Mouse (Mus musculus): Measurements from ENCODE around the gene Lpcat2. TPM values are rescaled to one million over a fixed set of nuclear protein-coding genes. Genes with fewer than 3 reads are reported as not detected.

The Lpcat2 gene
- polyA plus RNA-seq, 2 experiments: 10.6 to 14.7 TPM

DNA sequence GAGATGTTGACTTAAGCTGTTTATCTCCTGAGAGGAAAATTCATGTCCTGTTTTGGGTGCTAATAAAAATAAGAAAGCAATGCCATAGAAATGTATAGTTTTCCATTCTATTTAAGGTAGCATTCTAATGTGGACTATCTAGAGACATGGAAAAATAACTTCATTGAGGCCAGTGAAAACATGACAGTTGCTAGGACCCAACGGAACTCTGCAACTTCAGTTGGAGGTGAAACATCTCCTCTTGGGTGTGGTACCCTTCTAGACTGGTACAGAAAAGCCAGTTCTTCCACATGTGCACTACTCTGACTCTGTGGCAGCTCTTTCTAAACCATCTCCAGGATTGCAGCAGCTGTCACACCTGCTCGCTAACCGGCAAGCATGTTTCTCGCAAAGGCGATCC lies 46.0 kb downstream of the Lpcat2 start, which contains the start of gene Capns2:
Gene Capns2, plus strand, starts transcription at position 301 of the 400 bp plus-strand sequence.
- Histone ChIP-seq H3K4me2 (replicated peaks; ENCODE audit: low read depth, low read length, severe bottlenecking) (no peak within 1 kb of the TSS), H3K36me3 (ENCODE audit: control insufficient read depth, insufficient read depth, low read length) (no peaks in the 10 kb centered on the region), H3K9ac (ENCODE audit: low read depth, low read length, severe bottlenecking) (no peak within 1 kb of the TSS), H3K4me1 (ENCODE audit: control insufficient read depth, insufficient read depth, low read length) (no peaks in the 10 kb centered on the region), H3K9me3 (ENCODE audit: control insufficient read depth, low read length) (no peaks in the 10 kb centered on the region), H3K27me3 (ENCODE audit: control insufficient read depth, insufficient read depth, low read length) (no peaks in the 10 kb centered on the region), H3K27ac (replicated peaks; ENCODE audit: low read depth, low read length) (no peak within 1 kb of the TSS), H3K4me3 (replicated peaks; ENCODE audit: low read length) (no peak within 1 kb of the TSS)
- TF ChIP-seq POLR2A (IDR thresholded peaks at IDR 0.05; ENCODE audit: borderline replicate concordance, extremely low read depth, insufficient read depth, insufficient read length): no peak
- WGBS: 89% methylated on average over 5 of the region's 5 CpGs
- no peak for ATAC-seq (ENCODE audit: low FRiP score, low read depth)
- DNase-seq (ENCODE audit: low spot score): no peak

DNA sequence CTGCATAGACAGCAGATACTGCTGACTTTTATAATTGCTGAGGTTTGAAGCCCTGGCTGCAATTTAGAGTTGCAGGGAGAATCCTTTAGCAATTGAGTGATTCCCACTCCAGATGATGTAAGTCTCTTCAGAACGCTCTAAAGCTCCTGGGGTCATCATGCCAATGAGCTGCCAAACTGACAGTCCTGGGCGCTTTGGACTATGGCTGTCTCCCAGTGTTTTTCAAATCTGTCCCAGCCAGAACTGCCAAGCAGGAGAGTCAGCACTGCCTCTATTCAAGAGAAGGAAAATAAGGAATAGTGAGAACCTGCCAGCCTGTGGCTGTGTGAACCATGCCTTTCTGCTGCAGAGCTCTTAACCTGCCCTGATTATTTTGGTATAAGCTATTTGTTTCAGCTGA lies 47.8 kb downstream of the Lpcat2 start:
- 76% methylated on average over 2 of the region's 2 CpGs for WGBS
- H3K4me2 ChIP-seq (replicated peaks; ENCODE audit: low read depth, low read length, severe bottlenecking): no peak overlapping the region
- H3K4me1 ChIP-seq (ENCODE audit: control insufficient read depth, insufficient read depth, low read length): no peaks in the 10 kb centered on the region
- TF ChIP-seq POLR2A (IDR thresholded peaks at IDR 0.05; ENCODE audit: borderline replicate concordance, extremely low read depth, insufficient read depth, insufficient read length): no peak
- no peaks in the 10 kb centered on the region for H3K36me3 ChIP-seq (ENCODE audit: control insufficient read depth, insufficient read depth, low read length)
- H3K4me3 ChIP-seq (replicated peaks; ENCODE audit: low read length): no peak overlapping the region
- no peaks in the 10 kb centered on the region for H3K9me3 ChIP-seq (ENCODE audit: control insufficient read depth, low read length)
- no peaks in the 10 kb centered on the region for H3K27me3 ChIP-seq (ENCODE audit: control insufficient read depth, insufficient read depth, low read length)
- DNase-seq (ENCODE audit: low spot score): no peak
- H3K27ac ChIP-seq (replicated peaks; ENCODE audit: low read depth, low read length): no peak overlapping the region
- ATAC-seq (ENCODE audit: low FRiP score, low read depth): no peak
- H3K9ac ChIP-seq (ENCODE audit: low read depth, low read length, severe bottlenecking): no peak overlapping the region

DNA sequence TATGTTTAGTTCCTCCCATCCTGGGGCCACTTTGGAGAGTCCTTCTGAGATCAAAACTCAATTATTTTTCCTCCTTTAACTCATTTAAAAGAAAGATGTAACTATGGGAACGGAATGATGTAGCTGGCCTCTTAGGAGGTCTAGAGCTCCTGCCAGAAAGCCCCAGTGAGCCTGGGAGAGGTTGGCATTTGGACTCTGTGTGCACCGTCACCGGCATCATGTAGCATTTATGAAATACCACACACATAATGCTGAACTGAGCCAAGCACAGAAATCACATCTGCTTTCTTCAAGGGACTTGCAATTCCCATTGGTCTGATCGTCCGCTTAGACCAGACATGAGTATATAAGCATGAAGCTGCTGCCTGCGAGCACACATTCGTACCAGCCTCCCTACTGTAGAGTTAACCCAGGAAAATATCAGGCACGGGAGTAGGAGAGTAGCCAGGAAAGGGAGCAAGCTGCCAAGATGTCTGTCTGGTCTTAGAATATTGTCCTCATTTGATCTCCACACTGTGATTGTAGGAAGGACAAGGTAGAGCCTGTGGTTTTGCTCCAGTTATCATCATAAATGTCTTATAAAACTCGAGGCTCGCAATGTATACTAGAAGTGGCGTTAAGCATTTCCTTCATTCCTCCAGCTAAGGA lies 48.5 kb downstream of the Lpcat2 start:
- no peaks in the 10 kb centered on the region for H3K4me1 ChIP-seq (ENCODE audit: control insufficient read depth, insufficient read depth, low read length)
- H3K4me3 ChIP-seq (replicated peaks; ENCODE audit: low read length): no peak overlapping the region
- no peak for ATAC-seq (ENCODE audit: low FRiP score, low read depth)
- no peak for DNase-seq (ENCODE audit: low spot score)
- H3K9ac ChIP-seq (ENCODE audit: low read depth, low read length, severe bottlenecking): no peak overlapping the region
- no peaks in the 10 kb centered on the region for H3K27me3 ChIP-seq (ENCODE audit: control insufficient read depth, insufficient read depth, low read length)
- H3K27ac ChIP-seq (replicated peaks; ENCODE audit: low read depth, low read length): no peak overlapping the region
- WGBS: 79% methylated on average over 11 of the region's 11 CpGs
- no peak for TF ChIP-seq POLR2A (IDR thresholded peaks at IDR 0.05; ENCODE audit: borderline replicate concordance, extremely low read depth, insufficient read depth, insufficient read length)
- H3K9me3 ChIP-seq (ENCODE audit: control insufficient read depth, low read length): no peaks in the 10 kb centered on the region
- no peaks in the 10 kb centered on the region for H3K36me3 ChIP-seq (ENCODE audit: control insufficient read depth, insufficient read depth, low read length)
- H3K4me2 ChIP-seq (replicated peaks; ENCODE audit: low read depth, low read length, severe bottlenecking): no peak overlapping the region

DNA sequence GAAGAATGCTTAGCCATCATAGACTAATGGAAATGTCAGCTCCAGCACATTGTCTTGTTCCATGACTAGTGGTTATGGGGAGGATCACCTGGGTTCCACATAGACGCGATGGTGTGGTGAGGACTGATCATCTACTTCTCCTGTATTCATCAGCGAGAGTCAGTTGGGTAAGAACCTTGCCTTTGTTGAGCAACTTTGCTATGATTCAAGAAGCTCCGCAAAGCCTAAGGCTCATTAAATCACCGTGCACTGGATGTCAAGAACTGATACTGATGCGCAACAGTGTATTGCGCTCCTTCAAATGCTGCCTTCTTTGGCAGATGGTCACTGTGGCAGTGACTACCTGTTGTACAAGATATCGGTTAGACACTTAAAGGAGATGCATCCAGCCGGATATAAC lies 51.4 kb downstream of the Lpcat2 start:
- 93% methylated on average over 9 of the region's 9 CpGs for WGBS
- H3K36me3 ChIP-seq (ENCODE audit: control insufficient read depth, insufficient read depth, low read length): no peaks in the 10 kb centered on the region
- H3K9me3 ChIP-seq (ENCODE audit: control insufficient read depth, low read length): no peaks in the 10 kb centered on the region
- no peaks in the 10 kb centered on the region for H3K27me3 ChIP-seq (ENCODE audit: control insufficient read depth, insufficient read depth, low read length)
- no peak for TF ChIP-seq POLR2A (IDR thresholded peaks at IDR 0.05; ENCODE audit: borderline replicate concordance, extremely low read depth, insufficient read depth, insufficient read length)
- H3K4me2 ChIP-seq (replicated peaks; ENCODE audit: low read depth, low read length, severe bottlenecking): no peak overlapping the region
- no peak overlapping the region for H3K27ac ChIP-seq (replicated peaks; ENCODE audit: low read depth, low read length)
- ATAC-seq (ENCODE audit: low FRiP score, low read depth) (no peak), DNase-seq (ENCODE audit: low spot score) (no peak)
- H3K4me3 ChIP-seq (replicated peaks; ENCODE audit: low read length): no peak overlapping the region
- no peaks in the 10 kb centered on the region for H3K4me1 ChIP-seq (ENCODE audit: control insufficient read depth, insufficient read depth, low read length)
- H3K9ac ChIP-seq (ENCODE audit: low read depth, low read length, severe bottlenecking): no peak overlapping the region

DNA sequence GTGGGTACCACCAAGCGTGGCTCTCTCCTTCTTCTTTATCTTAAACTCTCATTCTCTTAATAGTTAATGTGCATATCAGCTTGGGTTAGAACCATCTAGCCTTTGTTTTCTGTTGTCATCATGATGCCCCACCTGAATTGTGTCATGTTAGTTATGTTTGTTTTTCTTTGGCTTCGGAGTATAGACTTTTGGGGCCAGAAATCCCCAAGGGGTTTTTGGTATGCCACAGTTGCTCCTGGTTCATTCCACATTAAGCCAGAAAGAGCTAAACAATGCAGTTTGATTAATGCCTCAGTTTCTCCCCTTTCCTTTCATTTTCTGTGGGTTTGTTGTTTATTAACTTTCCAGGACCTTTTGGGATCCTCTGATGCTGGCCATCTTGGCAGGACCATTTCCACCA lies 53.3 kb downstream of the Lpcat2 start:
- 92% methylated on average over 2 of the region's 2 CpGs for WGBS
- no peaks in the 10 kb centered on the region for H3K27me3 ChIP-seq (ENCODE audit: control insufficient read depth, insufficient read depth, low read length)

More for the DNA sequence above, 53.3 kb downstream of the Lpcat2 start:
- DNase-seq (ENCODE audit: low spot score) (no peak), ATAC-seq (ENCODE audit: low FRiP score, low read depth) (no peak)
- no peaks in the 10 kb centered on the region for H3K36me3 ChIP-seq (ENCODE audit: control insufficient read depth, insufficient read depth, low read length)
- no peaks in the 10 kb centered on the region for H3K9me3 ChIP-seq (ENCODE audit: control insufficient read depth, low read length)
- no peak overlapping the region for H3K4me2 ChIP-seq (replicated peaks; ENCODE audit: low read depth, low read length, severe bottlenecking)
- H3K4me3 ChIP-seq (replicated peaks; ENCODE audit: low read length): no peak overlapping the region
- no peak for TF ChIP-seq POLR2A (IDR thresholded peaks at IDR 0.05; ENCODE audit: borderline replicate concordance, extremely low read depth, insufficient read depth, insufficient read length)
- H3K4me1 ChIP-seq (ENCODE audit: control insufficient read depth, insufficient read depth, low read length): no peaks in the 10 kb centered on the region
- no peak overlapping the region for H3K27ac ChIP-seq (replicated peaks; ENCODE audit: low read depth, low read length)
- H3K9ac ChIP-seq (ENCODE audit: low read depth, low read length, severe bottlenecking): no peak overlapping the region
